Mouse (Mus musculus) testis, postnatal 14 days (tissue): ENCODE results near the gene Zfp607a.
"Not testable (repeated sequence)": the region's sequence is repeated elsewhere in the genome, so short reads cannot be mapped to it uniquely, and the experiment has no call there.

Source experiments
- DNase-seq: peaks from one replicate; pipeline ENCODE4 v3.0.0; 2021; ENCODE audit warnings: low spot score

The Zfp607a gene

GRCm38 (mm10) chr7:27857227-27857626 is at the start of gene Zfp607a:
Gene Zfp607a (plus strand): TSS chr7:27857527.
- no peak for DNase-seq

GRCm38 (mm10) chr7:27818526-27819110 is 38.7 kb upstream of the Zfp607a start:
- no peak for DNase-seq

- DNase-seq, result no peak
These were observed 34.7 kb upstream of the Zfp607a start for GRCm38 (mm10) chr7:27822611-27823010.

DNA sequence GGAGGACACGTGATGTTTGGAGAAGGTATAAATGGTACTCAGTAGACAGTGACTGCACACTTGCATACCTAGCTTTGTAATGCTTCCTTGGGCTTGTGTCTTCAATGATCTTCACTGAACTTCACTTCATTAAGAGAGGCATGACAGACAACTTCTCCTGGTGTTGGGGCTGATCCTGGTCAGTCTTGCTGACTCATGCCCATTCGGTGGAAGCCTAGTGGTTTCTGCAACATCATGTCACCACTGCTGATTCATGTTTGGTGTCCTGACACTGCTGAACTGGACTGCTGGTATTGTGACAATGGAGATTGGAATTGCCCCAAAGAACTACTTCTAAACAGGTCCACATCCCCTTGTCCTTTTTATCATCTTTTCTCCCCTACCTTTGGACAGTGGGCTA is 23.2 kb upstream of the Zfp607a start:
- no peak for DNase-seq

DNA sequence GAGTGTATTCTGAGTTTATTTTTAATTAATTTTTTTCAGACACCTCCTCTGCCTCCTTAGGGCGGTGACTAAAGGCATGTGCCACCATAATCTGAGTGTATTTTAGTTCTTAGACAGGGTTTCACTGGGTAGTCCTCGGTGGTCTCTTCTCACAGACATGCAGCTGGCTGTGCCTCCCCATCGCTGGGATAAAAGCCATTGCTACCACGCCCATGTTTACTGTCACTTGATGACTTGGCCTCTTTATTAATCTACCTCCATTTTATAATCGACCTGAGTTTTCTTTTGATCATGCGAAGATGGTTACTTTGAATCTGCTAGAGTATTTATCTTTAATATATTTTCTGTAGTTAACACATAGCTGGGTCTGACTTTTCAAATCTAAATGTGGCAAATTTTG is 19.4 kb upstream of the Zfp607a start:
- DNase-seq, result no peak

DNA sequence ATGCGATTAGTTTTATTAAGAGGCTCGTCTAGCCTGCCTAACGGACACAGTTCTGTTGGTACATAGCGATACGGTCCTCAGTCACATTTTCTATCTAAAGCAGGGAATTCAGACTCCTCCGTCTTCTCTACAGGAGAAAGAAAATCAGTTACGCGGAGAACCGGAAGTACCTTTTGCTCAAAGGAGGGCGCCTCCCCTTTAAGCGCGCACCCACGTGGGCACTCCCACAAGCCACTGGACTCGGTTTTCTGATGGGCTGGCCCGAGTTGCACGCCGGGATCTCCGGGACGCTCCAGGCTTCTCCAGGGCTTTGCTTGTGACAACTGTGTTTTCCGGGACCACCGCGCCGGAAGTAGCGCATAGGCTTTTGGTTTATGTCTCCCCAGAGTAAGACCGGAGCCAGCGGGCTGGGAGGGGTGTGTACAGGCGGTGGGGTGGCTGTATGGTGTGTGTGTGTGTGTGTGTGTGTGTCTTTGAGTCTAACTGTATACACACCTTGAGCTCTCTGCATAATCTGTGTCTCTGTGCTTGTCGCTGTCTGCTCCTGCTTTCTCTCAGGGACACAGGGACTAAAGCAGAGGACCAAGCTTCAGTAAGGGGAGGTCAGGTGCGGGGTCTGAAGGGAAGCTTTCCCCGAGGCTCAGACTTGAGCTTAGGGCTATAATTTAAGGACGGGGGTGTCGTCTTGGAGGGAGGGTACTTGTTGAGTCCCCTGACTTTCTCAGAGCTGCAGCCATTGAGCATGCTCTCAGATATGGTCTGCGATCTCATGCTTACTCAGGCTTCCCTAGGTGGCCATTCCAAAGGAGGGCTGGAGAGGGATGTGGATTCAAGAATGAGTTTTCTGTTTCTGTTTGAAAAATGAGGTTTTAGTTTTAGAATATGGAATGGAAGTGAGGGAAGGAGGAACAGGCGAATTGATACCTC is 18.7 kb upstream of the Zfp607a start, which contains the start of gene Zfp59:
Gene Zfp59 (plus strand): TSS at position 285 of the 927 bp plus-strand sequence.
- peak; percentile 90 for DNase-seq

DNA sequence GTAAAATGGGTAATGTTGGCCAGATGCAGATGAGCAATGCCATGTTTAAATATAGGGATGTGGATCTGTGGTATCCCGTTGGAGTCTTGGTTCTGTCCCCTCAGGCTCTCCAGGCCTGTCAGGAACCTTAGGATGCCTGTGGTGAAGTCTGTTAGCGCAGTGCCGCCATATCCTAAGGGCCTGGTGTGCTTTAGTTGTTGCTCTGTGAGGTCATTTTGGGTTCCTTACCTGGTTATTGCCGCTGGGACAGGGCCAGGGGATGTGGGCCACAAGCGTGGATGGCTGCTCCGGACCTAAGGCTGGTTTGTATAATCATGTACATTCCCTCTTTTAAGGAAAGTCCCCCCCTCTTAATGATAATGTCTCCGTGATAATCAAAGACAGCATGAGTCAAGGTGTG is 17.7 kb upstream of the Zfp607a start:
- DNase-seq, result no peak

DNA sequence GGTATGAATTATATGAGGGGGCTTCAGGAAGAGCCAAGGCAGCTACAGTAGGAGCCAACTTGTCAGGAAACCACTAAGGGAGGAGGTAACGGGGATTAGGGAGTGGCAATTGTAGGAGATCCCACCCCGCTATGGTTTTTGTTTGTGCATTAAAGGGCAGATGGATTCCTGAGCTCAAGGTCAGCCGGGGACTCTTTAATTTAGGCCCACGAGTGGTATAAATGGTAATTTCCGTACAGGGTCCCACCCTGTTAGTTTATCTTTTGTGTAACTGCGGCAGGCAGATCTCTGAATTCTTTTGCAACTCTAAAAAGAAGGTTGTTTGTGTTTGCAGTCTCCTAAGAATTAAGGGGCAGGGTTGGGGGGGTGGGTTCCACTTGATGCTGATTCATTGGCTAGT is 17.2 kb upstream of the Zfp607a start:
- no peak for DNase-seq

- no peak for DNase-seq
These were observed 2.2 kb downstream of the Zfp607a start for GRCm38 (mm10) chr7:27859301-27860251.

DNA sequence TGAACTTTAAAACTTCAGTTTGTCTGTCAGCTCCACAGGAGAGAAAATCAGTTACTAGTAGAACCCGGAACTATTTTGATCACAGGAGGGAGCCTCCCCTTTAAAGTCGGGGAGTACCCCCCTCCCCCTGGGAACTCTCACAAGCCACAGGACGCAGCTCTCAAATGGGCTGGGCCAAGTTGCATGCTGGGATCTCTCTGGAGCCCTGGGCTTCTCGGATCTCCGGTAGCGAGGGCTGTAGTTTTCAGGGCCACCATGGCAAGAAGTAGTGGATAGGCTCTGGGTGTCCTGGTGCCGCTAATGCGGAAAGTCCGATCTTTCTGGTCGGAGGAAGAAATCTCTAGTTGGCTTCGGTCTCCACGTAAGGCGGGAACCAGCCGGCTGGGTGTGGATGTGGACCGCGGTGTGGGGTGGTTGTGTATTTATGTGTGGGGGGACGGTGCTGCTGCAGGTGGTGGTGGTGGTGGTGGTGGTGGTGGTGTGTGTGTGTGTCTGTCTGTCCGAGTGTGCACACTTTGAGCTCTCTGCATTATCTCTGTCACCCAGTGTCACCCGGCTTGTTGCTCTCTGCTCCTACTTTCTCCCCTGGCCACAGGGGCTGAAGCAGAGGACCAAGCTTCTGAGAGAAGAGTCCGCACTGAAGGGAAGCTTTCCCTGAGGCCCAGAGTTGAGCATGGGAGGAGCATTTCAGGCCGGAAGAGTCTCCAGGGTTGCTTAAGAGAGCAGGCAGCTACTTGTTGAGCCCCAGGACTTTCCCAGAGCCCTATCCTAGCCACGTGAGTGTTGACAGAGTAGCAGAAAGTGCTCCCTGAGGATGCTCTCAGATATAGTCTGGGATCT is 3.3 kb downstream of the Zfp607a start:
- peak; percentile 65 for DNase-seq

DNA sequence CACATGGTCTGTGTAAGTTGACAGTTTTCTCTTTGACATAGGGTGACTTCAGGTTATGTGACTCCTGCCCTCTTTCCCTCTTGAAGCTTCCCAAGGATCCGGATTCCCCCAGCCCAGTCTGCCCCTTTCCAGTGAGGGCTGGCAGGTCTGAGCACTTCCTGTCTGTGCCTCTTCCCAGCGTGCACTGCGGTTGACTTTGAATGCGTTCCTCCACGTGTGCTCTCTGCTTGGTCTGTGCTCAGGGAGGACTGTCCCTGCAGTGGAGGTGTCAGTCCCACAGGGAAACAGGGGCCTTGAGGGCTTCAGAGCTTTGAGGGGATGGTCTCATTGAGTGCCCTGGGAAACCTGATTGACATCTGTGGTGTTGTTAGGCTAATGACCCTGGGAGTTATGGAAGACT is 5.3 kb downstream of the Zfp607a start:
- not testable (repeated sequence) for DNase-seq

- no peak for DNase-seq
These were observed 24.4 kb downstream of the Zfp607a start for GRCm38 (mm10) chr7:27881721-27882120.

GRCm38 (mm10) chr7:27900601-27901000 is 43.3 kb downstream of the Zfp607a start:
- DNase-seq, result no peak

DNA sequence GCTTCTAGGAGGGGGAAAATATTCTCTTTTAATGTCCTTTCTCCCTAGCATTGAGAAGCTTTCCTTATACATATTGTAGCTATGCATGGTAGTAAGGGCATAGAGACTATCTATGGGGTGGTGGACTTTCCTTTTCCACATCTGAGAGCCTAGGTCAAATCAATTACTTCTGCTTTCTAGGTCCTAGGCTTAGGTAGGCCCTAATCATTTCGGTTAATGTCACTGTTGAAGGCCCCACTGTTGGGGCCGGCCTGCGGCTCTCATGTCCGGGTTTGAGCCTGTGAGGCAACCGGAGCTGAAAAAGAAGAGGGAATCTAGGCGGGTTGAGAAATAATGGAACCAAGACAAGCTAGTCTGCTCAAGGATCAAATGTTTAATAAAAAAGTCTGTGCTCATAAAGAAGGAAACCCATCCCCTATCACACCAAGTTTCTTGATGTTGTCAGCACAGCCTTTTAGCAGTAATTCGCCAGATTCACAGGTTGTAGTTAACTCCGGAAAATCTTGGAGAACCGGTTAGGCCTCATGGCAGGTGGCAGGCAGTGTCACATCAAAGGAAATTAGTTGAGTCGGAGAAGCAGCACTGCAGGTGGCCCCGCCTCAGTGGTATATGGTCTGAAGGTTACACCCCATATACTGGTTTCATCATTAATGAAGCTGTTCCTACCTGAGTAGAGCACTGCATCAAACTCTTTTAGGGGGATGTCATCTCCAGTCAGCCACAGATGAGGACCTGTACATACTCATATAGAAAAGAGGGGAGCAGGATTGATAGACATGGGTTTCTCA is 47.9 kb downstream of the Zfp607a start:
- DNase-seq, result no peak

GRCm38 (mm10) chr7:27910952-27911351 is 53.6 kb downstream of the Zfp607a start:
- DNase-seq, result not testable (repeated sequence)

GRCm38 (mm10) chr7:27927041-27927440 is 69.7 kb downstream of the Zfp607a start:
- DNase-seq, result not testable (repeated sequence)

DNA sequence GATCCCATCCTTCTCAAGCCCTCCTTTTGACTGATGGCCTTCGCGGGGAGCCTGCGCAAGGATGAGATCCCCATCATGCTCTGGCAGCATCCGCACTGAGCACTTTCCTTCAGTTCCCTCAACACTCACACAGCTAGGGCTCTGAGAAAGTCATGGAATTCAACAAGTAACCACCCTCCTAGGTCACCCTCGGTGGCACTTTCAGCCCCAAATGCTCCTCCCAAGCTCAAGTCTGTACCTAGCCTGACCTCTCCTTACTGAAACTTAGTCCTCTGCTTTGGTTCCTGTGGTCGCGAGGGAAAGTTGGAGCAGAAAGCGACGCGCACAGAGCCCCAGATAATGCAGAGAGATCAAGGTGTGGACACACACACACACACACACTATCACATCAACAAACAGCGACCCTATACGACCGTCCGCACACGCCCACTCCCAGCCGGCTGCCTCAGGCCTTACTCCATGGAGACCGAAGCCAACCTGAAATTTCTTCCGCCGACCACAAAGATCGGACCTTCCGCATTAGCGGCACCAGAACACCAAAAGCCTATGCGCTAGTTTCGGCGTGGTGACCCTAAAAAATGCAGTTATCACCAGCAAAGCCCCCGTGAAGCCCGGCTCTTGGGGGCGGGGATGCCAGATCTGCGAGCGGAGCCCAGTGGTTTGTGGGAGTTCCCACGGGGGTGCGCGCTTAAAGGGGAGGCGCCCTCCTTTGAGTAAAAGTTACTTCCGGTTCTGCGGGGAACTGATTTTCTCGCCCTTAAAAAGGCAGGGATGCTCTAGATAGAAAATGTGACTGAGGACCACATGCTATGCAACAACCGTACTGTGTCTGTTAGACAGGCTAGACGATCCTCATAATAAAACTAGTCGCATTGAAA is 71.7 kb downstream of the Zfp607a start, which contains the start of gene Zfp974:
Gene Zfp974 (minus strand): TSS at position 643 of the 878 bp plus-strand sequence.
- DNase-seq, result peak; percentile 56
